Mouse (Mus musculus): ENCODE results near the gene Stx6.

Stx6 gene

GRCm38 (mm10) chr1:155207859-155208258 lies 49.3 kb downstream of the Stx6 start:
- DNase-seq (ENCODE audit: low spot score in 2 of 2): no peak

DNA sequence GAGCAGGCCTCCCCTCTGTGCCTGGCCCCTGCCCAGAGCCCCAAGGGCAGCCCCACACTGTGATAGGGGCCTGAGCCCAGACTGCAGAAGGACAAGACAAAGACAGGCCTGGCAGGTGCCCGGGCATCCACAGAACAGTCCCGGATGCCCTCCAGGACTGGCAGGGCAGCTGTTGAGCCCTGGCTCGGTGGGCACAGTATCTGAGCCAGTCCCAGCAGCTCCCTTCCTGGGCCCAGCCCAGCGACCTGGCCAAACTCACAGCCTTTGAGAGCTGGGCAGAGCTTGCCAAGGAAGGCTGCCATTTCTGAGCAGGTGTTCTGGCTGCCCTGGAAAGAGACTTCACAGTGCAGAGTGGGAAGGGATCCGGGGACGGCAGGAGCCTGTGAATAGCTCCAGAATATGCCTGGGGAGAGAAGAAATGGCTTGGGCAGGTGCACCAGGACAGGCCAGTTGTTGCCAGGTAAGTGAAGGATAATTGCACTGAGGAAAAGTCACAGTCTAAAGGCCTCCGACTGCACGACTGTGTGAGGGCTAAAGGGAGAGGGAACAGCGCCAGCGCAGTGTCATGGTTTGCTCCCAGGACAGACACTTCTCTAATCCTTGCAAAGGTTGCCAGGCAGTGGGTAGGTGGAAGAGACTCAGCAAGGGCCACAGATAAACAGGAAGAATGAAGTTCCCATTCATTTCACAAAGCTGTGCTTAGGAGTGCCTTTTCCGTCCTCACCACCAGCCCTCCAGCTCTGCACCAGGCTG lies 51.7 kb downstream of the Stx6 start:
- DNase-seq (ENCODE audit: low spot score in 2 of 2): no peak

- no peak for DNase-seq (ENCODE audit: low spot score in 2 of 2)
Observed at GRCm38 (mm10) chr1:155211017-155211416, 52.5 kb downstream of the Stx6 start.

- no peak for DNase-seq (ENCODE audit: low spot score in 2 of 2)
Observed at GRCm38 (mm10) chr1:155212081-155212480, 53.6 kb downstream of the Stx6 start.

DNA sequence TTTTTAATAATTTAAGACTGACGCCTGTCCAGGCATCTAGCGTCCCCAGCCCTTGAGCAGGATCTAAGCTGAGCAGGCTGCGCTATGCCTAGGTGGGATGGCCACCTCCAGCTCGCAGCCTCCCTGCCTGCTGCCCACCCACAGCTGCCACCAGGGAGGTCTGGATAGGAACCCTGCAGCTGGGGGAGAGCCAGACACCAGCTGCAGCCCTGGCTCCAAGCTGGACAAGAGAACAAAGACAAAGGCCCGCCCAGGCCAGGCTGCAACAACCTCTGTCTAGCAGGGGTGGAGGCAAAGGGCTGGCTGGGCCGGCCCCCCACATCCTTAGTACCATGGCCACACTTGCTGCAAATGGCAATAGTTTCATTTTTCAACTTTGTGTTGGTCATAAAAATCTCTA lies 54.0 kb downstream of the Stx6 start:
- no peak for DNase-seq (ENCODE audit: low spot score in 2 of 2)

DNA sequence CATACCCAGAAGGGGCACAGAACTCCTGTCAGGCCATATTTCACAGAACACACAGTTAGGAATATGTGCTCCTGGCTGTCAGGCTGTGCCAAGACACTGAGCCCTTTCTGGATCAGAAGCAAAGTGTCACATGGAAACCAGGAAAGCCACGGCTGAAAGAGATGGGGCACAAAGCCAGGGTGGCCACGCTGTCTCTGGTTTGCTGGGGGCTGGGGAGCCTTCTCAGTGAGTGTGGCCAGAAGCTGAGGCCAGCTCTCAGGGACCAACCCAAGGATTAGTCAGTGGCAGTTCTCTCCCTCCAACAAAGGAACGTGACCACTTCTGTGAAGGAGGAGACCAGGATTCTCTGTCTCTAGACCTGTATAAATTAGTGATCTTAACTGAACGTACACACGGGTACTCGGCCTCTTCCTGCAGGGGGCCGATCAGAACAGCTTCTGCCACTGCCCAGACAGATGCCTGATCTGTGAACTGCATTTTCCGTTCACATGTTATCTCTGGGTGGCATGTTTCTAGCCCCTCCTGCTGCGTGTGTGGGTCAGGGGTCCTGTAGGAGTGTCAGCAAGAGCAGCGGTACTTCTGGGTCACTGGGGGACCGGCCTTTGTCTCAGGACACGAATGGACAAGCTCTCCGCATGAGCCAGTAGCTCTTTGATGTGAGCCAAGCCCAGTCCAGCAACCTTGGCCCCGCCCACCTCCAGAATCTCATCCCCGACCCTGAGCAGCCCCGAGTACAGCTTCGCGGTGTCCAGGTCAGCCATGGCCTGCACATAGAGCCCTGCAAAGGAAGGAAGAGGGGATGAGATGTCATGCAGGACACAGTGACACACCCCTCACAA lies 54.6 kb downstream of the Stx6 start:
- DNase-seq (ENCODE audit: low spot score in 2 of 2): no peak

DNA sequence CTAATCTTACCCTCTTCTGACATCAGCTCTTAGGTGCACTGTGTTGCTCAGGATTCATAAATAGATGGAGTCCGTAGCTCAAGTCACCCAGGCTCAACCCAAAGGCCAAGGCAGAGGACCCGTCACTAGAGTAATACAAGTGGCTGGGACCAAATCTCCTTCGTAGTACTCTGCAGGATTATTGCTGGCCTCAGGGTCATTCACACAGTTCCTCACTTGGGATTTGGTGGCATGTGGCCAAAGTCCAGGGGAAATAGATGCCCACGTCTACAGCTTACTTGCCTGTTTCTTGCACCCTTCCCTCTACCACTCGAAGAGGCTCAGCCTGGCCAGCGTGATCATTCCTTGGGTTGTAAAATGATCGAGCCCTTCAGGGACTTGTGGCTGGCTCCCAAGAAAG lies 55.4 kb downstream of the Stx6 start:
- no peak for DNase-seq (ENCODE audit: low spot score in 2 of 2)

DNA sequence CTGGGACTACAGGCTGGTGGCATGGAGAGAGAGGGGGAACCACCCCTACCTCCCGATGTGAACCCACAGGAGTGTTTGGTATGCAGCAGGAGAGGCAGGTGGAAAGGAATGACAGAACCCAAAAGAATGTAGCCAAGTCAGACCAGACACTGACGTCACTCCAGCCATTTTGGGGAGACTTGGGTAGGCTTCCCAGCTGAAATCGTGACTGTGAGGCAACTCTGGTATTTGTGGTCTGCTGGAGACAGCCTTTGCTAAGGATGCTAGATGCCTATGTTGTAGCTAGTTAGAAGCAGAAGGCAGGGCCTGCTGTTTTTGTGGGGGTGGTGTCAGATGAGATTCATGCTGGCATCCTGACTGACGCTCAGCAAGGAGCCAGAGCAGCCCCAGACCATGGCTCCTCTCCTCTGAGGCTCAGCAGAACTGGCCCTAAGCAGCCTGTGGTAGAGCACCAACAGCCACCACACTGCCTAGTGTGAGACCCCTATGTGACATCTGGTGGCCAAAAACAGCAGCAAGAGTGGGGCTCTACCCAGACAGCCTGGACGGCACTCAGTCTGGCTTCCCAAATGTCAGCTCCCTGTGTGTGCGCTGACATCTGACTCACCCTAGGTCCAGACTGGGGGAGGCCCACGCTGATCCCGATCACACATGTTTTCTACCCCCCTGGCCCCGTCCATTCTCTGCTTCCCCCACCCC lies 56.7 kb downstream of the Stx6 start:
- DNase-seq (ENCODE audit: low spot score in 2 of 2): no peak

- no peak for DNase-seq (ENCODE audit: low spot score in 2 of 2)
Observed at GRCm38 (mm10) chr1:155216313-155216712, 57.8 kb downstream of the Stx6 start.

DNA sequence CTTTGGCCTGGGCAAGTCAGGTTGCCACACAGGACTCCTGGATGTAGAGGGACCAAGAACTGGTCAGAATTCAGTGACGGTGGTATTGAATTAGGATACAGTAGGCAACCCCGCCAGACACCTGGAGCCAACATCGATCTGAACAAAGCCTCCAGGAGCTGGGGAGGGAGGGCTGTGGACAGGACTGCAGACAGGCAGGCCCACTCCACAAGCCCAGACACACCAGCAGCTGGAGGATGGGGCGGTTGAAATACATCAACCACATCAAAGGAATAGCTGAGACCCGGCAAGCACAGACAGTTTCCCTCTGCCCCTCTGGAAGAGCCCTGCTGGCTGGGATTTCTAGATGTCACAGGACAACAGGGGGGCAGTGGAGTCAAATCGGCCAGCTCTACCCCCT lies 58.3 kb downstream of the Stx6 start:
- DNase-seq (ENCODE audit: low spot score in 2 of 2): no peak

DNA sequence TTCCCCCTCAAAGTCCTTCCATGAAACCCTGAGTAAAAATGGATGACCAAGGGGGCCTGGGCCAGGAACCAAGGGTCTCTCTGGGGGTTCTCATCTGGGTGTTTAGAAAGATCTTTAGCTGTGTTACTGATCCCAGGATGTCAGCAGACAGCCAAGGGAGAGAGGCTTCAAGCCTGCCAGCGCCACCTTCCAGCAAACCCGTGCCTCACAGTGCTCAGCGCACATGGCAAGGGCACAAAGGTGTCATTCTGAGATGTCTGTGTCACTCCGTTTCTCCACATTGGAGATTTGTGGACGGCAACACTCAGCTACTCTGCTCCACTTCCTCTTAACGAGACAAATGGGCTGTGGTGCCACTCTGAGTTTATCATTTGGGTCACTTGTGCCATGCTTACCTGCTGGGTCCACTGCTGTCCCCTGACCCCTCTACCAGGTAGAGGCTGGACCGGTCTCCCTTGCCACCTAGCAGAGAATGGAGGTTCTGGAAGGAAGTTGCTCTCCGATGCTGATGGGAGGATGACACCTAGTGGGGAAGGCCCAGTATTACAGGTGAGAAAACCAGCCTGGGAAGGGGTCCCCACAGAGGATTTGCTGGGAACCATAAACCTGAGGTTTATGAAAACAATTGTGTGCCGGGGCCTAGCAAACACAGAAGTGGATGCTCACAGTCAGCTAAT lies 59.5 kb downstream of the Stx6 start:
- peak; percentile 49 for DNase-seq (ENCODE audit: low spot score in 2 of 2)

DNA sequence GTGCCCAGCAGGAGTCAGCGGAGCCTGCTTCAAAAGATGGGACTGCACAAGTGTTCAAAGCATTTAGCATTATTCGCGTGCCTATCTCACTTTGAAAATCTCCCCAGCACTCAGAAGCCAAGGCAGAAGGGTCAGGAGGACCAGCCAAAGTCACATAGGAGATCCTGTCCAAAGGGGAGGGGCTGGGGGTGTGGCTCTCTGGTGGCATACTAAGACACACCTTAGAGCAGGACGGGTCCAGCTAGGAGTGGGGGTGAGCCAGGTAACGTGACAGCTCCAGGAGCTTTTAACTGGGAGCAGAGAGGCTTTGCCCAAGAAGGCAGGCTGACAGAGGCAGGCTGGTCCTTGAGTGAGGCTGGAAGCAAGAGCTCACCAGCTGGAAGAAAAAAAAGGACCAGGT lies 60.4 kb downstream of the Stx6 start:
- DNase-seq (ENCODE audit: low spot score in 2 of 2): no peak

DNA sequence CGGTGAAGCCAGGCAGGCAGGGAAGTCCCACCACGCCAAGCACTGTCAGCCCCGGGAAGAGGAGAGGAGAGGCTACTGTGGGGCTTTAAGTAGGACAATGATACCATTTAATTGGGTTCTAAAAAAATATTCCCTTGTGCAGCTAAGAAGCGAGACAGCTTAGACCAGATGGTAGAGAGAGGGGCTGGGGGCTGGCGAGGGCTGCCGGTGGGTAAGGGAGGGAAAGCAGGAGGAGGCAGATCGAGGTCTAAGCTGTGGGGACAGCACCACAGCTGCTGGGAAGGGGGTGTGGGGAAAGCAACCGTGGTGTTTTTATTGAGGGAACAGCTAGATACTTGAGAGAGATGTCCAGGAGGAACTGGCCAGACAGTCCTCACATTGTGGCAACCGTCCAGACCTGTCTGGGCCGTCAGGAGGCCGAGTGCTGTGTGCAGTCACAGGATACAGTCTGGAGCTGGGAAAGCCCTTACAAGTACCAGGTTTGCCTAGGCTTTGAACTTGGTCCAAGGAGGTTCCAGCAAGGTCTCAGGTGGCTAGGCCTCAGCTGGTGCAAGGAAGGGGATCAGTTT lies 63.7 kb downstream of the Stx6 start:
- no peak for DNase-seq (ENCODE audit: low spot score in 2 of 2)

GRCm38 (mm10) chr1:155223036-155223435 lies 64.5 kb downstream of the Stx6 start:
- DNase-seq (ENCODE audit: low spot score in 2 of 2): no peak

GRCm38 (mm10) chr1:155223849-155224554 lies 65.5 kb downstream of the Stx6 start:
- DNase-seq (ENCODE audit: low spot score in 2 of 2): peak; percentile 72 to 75

- no peak for DNase-seq (ENCODE audit: low spot score in 2 of 2)
Observed at GRCm38 (mm10) chr1:155229464-155230411, 71.2 kb downstream of the Stx6 start.

GRCm38 (mm10) chr1:155232385-155232784 lies 73.9 kb downstream of the Stx6 start:
- no peak for DNase-seq (ENCODE audit: low spot score in 2 of 2)

GRCm38 (mm10) chr1:155232786-155233185 lies 74.3 kb downstream of the Stx6 start:
- no peak for DNase-seq (ENCODE audit: low spot score in 2 of 2)

GRCm38 (mm10) chr1:155233378-155233777 lies 74.9 kb downstream of the Stx6 start:
- no peak for DNase-seq (ENCODE audit: low spot score in 2 of 2)

Data from urinary bladder, adult 18-20 months (tissue).